Mouse (Mus musculus): ENCODE results near the gene Arsk.

The Arsk gene

DNA sequence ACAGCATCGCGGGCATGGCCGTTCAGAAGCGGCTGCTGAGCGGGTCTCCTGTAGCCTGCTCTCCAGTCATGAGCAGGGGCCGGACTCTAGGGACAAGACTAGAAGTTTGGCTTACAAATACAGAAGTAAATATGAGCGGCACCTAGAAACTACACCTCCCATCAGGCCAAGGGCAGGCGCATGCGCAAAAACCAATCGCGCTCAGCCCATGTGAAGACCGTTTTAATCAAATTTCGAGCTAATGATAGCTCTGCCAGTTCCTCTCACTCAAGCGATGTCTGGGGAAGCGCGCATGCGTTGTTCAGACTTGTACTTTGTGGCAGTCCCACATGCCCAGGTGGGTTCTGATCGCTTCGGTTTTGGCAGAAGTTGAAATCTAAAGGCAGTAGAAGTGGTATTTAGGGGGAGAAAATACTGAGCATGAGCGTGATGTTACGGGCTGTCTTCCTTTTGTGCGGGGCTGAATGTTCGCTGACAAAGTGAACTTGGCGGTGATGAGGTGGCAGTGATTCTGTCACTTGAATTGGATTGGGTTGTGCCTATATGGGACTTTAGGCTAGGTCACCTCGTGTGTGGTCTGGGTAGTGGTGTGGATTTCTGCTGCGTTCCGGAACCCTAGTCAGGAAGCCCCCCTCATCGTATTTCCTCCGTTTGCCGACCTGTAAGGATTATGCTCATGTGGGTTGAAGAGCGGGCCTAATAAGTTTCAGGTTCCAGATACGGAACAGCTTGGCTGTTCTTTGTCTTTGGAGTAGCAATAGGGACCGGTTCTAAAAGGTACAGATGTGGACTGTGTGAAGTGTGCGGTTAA is at the start of gene Arsk, which contains the start of gene Ttc37:
Gene Arsk (minus strand): TSS at position 168 of the 811 bp plus-strand sequence.
Gene Ttc37 (plus strand): TSS at position 242 of the 811 bp plus-strand sequence.
- in situ Hi-C loops (cut with MboI) = no loop called here

- in situ Hi-C loops (cut with MboI) = no loop called here
These were observed 42.8 kb upstream of the Arsk start for GRCm38 (mm10) chr13:76141117-76141808.

DNA sequence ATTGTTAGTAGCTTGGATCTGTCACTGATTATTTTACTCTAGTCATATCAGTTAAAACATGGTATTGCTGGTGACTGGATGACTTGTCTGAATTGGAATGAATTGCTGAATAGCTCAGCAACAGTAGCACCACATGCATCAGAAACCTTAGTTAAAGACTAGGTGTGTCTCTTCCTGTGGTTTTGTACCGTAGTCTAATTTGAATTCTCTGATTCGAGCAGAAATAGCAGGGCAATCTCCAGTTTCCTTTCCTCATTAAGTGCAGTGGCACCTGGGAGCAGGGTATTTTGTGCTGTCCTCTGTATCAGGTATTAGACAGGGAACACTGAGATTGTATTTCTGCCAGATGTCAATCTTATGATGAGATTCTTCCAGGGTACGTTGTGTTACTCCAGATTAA is 40.4 kb upstream of the Arsk start:
- in situ Hi-C loops (cut with MboI) = no loop called here

DNA sequence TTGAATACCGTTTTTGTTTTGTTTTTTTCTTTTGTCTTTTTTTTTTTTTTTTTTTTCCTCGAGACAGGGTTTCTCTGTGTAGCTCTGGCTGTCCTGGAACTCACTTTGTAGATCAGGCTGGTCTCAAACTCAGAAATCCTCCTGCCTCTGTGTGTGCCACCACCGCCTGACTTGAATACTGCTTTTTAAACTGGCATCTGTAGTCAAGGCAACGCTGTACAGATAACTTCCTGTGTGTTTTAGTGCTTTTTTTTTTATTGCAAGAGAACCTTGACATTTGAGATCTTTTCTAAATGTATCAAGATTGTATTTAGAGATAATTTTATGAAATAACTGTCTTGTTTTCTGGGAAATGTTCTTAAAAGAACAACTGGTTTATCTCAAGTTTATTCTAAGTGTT is 34.0 kb upstream of the Arsk start:
- in situ Hi-C loops (cut with MboI) = no loop called here

- in situ Hi-C loops (cut with MboI) = no loop called here
These were observed 30.3 kb upstream of the Arsk start for GRCm38 (mm10) chr13:76128799-76129198.

DNA sequence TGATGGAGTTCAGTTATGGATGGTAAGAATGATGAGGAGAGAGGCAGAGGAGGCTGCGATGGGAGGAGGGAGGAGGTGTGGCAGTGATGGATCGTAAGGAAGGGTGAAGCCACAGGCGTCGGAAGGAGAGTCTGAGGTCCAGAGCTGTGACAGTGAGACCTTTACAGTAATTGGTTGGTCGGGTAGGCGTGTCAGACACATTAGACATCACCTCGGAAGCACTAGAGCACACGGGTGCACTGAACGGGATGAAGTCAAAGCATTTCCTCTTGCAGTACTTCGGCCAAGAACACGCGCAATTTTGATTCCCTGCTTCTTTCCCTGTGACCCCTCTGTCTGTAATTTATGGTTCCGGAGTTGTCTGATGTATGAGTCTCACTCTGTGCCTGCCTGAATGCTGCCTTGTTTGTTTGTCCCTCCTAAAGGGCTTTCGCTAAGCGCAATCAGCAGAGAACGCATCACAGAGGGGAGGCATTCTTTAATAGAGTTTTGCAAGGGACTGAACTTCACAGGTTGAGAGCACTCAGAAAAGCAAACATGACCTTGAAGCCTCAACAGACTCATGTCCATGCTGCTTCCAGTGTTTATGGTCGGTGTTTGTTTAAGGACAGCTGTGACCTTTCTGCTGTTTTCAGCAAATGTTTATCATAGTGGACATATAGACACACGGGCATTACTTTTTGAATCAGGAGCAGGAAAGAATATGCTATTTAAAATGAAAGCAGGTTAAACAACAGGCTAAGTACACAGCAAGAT is 10.8 kb upstream of the Arsk start:
- in situ Hi-C loops (cut with MboI) = no loop called here

- in situ Hi-C loops (cut with MboI) = no loop called here
These were observed 3.5 kb upstream of the Arsk start for GRCm38 (mm10) chr13:76101989-76102388.

DNA sequence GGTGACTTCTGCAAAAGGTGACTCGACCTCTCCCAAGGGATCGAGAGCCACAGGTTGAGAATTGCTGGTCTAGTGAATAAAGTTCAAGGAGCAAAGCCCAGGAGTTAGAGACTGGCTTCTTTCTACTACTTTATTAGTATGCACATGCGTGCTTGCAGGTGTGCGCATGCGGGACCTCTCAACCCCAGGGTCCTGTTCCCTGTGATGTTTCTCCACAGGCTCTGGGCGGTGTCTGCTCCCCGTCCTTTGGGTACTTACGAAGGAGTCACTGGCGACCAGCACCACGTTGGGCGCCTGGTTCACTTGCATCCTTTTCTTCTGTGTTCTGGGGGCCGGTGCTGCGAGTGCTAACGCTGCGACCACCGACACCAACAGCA is 356 bp downstream of the Arsk start:
- in situ Hi-C loops (cut with MboI) = no loop called here

GRCm38 (mm10) chr13:76074323-76074722 is 24.1 kb downstream of the Arsk start:
- in situ Hi-C loops (cut with MboI) = no loop called here

DNA sequence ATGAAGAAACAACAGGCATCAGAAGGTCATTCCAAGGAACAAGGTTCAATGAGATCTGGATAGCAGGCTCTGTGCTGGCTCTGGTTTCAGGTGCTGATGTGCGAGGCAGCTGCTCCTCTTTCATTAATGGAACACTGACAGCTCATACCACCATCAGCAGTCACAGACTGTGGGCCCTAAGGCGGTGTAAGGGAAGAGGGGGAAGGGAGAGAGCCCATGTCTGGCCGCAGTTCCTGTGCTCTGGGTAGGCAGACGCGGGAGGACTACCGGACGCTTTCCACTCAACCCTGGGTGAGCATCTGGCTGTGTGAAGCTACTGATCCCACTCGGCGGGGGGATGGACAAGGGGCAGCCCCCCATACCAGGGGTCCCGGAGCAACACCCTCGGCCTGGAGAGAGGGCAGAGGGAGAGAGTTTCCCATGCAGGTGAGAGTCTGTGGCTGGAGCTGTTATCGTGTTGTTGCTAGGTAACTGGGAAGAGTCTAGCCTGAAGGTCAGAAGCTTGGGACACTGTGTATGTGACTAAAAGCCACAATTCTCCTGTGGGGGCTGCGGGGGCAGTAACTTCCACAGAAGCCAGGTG is 34.0 kb downstream of the Arsk start:
- in situ Hi-C loops (cut with MboI) = no loop called here

GRCm38 (mm10) chr13:76063548-76063947 is 34.9 kb downstream of the Arsk start:
- in situ Hi-C loops (cut with MboI) = no loop called here

GRCm38 (mm10) chr13:76062569-76062968 is 35.9 kb downstream of the Arsk start:
- in situ Hi-C loops (cut with MboI) = no loop called here

GRCm38 (mm10) chr13:76062126-76062525 is 36.3 kb downstream of the Arsk start:
- in situ Hi-C loops (cut with MboI) = no loop called here

GRCm38 (mm10) chr13:76059591-76059990 is 38.9 kb downstream of the Arsk start:
- in situ Hi-C loops (cut with MboI) = no loop called here

DNA sequence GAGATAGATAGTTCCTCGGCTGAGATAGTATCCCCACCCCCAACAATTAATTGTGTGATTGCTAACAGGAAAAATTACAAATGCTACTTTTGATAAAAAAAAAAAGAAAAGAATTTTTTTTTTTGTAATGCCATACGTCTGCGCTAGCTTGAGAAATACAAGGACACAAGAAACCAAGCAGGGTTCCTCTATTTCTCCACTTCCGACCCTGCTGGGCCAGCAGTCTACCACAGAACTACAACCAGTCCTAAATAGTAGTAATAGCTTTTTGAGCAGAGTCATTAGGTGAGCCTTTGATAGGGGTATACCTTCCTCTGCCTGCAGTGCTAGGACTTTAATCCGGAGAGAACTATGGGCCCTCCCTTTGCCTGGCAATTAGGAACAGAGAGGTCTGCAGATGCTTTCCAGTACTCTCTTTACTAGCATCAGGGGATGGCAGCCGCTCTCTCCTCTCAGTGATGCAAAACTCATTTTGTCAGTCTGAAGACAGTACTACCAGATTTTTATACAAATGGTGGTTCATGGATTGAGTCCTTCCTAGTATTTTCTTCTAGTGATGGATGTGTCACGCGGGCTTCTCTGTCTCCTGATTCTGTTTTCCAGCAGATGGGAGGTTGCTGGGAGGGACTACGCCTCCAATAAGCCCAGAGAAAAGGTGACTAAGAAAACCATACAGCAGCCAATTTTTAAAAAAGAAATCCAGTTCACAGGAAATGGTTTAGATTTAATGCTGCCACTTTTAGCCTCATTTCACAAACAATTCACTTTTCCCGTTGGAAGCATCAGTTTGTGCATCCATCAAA is 41.0 kb downstream of the Arsk start:
- in situ Hi-C loops (cut with MboI) = no loop called here

GRCm38 (mm10) chr13:76056896-76057266 is 41.6 kb downstream of the Arsk start, which contains the start of gene Gpr150:
Gpr150 (minus strand) TSS chr13:76056996.
- in situ Hi-C loops (cut with MboI) = no loop called here

GRCm38 (mm10) chr13:76056261-76056724 is 42.2 kb downstream of the Arsk start:
- in situ Hi-C loops (cut with MboI) = no loop called here

GRCm38 (mm10) chr13:76055391-76056232 is 42.8 kb downstream of the Arsk start:
- in situ Hi-C loops (cut with MboI) = no loop called here

GRCm38 (mm10) chr13:76044971-76045370 is 53.5 kb downstream of the Arsk start:
- in situ Hi-C loops (cut with MboI) = no loop called here

GRCm38 (mm10) chr13:76042455-76042854 is 56.0 kb downstream of the Arsk start:
- in situ Hi-C loops (cut with MboI) = no loop called here

Measured in mature B cell (primary cell).